Mouse (Mus musculus) olfactory bulb, adult 2 months (tissue): ENCODE data around the gene Fam222a. TPM values are rescaled to one million over a fixed set of nuclear protein-coding genes. Genes with fewer than 3 reads are reported as not detected.

Experiments used
- H3K27ac ChIP-seq: fragments of 200-500 bp; 2 replicates; pipeline ENCODE4 v1.5.1; 2012; ENCODE audit warnings: low read depth, low read length; ENCODE audit not compliant: insufficient read depth
- H3K4me1 ChIP-seq: fragments of 200-500 bp; 2 replicates; pipeline ENCODE4 v1.6.1; 2012; ENCODE audit warnings: low read length; ENCODE audit not compliant: control insufficient read depth, insufficient read depth
- H3K4me3 ChIP-seq: fragments of 200-500 bp; 2 replicates; pipeline ENCODE4 v1.5.1; 2012; ENCODE audit warnings: mild to moderate bottlenecking, low read depth, low read length, moderate library complexity; ENCODE audit not compliant: insufficient read depth
- CTCF ChIP-seq: fragments of 200-500 bp; IDR thresholded peaks from 2 replicates; pipeline ENCODE4 v1.5.1; 2012; ENCODE audit warnings: low read depth, mild to moderate bottlenecking, low read length, moderate library complexity; ENCODE audit not compliant: insufficient read depth
- POLR2A ChIP-seq: fragments of 200-500 bp; IDR thresholded peaks from 2 replicates; pipeline ENCODE4 v1.6.1; 2012; ENCODE audit warnings: mild to moderate bottlenecking, low read depth, low read length, moderate library complexity; ENCODE audit not compliant: insufficient read depth
- WGBS: fragments of 180-500 bp; shearing (Covaris S2); methylation state at CpG from one replicate; pipeline ENCODE4 v1.1.7; 2018; 5-methylcytosine and 5-hydroxymethylcytosine counted together
- polyA plus RNA-seq: library from polyadenylated mRNA; stranded (reverse); fragments of >200 nt; gene quantifications from 2 replicates; pipeline ENCODE4 v1.2.4, GENCODE M21; 2012; ENCODE audit warnings: low replicate concordance; ENCODE audit not compliant: missing spikeins, insufficient read depth, insufficient read length

Fam222a gene
- polyA plus RNA-seq, 1 experiment = not detected

DNA sequence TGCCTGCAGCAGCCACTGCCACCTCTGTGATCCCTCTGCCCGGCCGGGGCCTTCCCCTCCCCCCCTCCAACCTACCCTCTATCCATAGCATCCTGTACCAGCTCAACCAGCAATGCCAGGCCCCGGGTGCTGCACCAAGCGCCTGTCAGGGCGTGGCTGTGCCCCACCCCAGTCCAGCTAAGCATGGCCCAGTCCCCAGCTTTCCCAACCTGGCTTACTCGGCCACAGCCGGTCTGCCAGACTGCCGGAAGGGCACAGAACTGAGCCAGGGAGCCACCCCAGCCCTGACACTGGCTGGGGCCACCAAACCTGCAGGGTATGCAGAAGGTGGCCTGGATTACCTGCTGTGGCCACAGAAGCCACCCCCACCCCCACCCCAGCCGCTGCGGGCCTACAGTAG, 43.4 kb downstream of the Fam222a start:
- WGBS = 95% methylated on average over 10 of the region's 10 CpGs
- H3K4me3 ChIP-seq = no peak overlapping the region
- TF ChIP-seq CTCF = no peak
- TF ChIP-seq POLR2A = no peak
- peaks cover 14% of the 10 kb centered on the region for H3K4me1 ChIP-seq
- no peak overlapping the region for H3K27ac ChIP-seq

DNA sequence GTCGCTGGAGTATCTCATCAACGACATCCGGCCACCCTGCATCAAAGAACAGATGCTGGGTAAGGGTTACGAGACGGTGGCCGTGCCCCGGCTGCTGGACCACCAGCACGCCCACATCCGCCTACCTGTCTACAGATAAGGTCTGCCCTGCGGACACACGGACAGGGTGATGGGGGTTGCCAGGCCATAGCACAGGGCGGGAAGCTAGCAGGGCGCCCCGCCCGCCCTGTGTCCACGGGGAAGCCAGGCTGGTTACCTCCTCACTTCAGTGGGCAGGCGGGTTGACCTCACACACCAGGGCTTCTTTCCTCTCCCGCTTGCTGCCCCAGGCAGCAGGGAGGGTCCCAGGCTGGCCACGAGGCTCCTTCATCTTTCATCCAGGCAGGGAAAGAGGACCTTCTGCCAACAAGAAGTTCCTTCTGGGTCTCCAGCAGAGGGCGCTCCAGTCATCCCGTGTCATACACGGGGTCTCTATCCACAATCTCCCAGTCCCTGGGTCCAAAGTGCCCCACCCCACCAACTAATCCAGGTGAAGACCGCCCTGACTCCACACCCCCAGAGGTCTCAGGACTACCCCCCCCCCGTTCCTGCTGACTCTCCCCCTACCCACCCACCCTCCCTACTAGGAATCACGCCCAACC, 44.3 kb downstream of the Fam222a start:
- H3K4me1 ChIP-seq = peaks cover 14% of the 10 kb centered on the region
- WGBS = 76% methylated on average over 25 of the region's 25 CpGs

DNA sequence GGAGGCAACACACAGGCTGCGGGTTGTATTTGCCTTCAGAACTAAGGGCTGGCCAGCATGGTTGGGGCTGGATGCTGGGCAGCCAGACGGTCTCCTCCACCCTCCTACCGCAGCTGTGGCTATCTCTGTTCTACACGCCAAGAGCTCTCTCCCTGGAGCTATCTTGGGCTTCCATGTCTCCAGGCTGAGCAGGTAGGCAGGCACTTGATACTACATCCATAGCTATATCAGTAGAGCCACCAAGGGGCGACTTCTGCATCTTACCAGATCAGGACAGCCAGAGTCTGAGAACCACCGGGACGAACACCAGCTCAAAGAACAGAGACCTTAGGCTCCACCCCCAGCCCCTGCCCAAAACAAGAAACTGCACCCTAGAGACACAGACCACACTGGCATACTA, 47.0 kb downstream of the Fam222a start:
- WGBS = 66% methylated on average over 7 of the region's 7 CpGs

More for the DNA sequence above, 44.3 kb downstream of the Fam222a start:
- H3K4me3 ChIP-seq = no peak overlapping the region
- TF ChIP-seq CTCF (peak; percentile 37; the same call in 1 of the 2 replicates), POLR2A (no peak)
- H3K27ac ChIP-seq = no peak overlapping the region

DNA sequence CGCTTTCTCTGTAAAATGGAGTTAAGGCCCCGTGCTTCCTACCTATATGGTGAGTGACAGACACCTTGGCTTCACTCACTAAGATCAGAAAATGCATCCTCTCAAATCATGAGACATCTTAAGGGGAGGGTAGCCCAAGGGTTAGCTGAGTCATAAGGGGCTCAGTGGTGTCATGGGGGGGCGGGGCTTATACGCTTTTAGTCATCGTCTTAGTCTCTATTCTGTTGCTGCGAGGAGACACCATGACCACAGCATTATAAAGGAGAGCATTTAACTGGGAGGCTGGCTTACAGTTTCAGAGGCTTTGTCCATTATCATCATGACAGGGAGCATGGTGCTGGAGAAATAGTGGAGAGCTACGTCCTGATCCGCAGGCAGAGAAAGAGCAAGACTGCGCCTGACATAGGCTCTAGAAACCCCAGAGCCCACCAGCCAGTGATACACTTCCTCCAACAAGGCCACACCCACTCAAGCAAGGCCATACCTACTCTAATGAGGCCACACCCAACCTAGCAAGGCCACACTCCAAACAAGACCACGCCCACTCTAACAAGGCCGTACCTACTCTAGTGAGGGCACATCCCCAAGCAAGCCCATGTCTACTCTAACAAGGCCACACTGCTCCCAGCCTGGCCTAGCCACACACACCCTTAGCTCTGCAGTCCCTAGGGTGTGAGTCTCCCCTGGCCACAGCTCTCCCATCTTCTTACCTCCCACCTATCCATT, 48.7 kb downstream of the Fam222a start:
- no peak overlapping the region for H3K27ac ChIP-seq
- H3K4me3 ChIP-seq = no peak overlapping the region
- 87% methylated on average over 11 of the region's 11 CpGs for WGBS
- no peaks in the 10 kb centered on the region for H3K4me1 ChIP-seq
- TF ChIP-seq CTCF = no peak
- no peak for TF ChIP-seq POLR2A

More for the DNA sequence above, 47.0 kb downstream of the Fam222a start:
- no peak overlapping the region for H3K4me3 ChIP-seq
- TF ChIP-seq POLR2A = no peak
- TF ChIP-seq CTCF = no peak
- H3K27ac ChIP-seq = no peak overlapping the region
- no peaks in the 10 kb centered on the region for H3K4me1 ChIP-seq

DNA sequence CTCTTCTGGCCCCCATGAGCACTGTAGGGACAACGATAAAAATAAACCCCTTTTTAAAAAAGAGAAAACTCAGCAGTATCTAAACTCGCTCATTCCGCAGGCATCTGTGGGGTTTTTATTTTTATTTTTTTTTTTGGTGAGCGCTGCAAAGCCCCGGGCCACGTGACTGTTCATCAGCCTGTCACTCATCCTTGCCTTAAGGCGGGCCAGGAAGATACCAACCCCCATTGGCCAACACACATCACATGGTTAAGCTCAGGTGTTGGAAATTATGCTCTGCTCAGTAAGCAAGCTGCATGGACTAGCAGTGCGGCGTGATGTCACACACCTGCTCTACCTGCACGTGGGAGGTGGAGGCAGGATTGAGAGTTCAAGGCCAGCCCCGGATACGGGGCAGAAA, 50.0 kb downstream of the Fam222a start:
- Histone ChIP-seq H3K4me1 (no peaks in the 10 kb centered on the region), H3K27ac (no peak overlapping the region), H3K4me3 (no peak overlapping the region)
- TF ChIP-seq CTCF = no peak
- TF ChIP-seq POLR2A = no peak
- WGBS = 72% methylated on average over 12 of the region's 12 CpGs

DNA sequence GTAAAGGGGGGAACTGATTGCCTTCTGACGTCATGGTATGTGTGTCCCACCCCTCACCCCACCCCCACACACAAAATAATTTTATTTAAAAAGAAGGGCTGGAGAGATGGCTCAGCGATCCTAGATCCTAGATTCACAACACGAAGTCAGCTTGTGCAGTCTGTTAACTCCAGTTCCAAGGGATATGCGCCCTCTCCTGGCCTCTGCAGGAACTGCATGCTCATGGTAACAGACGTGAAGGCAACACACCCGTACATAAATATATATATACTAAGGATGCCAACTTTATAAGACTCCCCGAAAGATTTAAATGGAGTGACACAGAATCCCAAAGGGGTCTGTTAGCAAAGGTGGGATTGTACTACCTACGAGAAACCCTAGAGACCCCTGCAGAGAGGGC, 51.0 kb downstream of the Fam222a start:
- Histone ChIP-seq H3K4me3 (no peak overlapping the region), H3K4me1 (no peaks in the 10 kb centered on the region), H3K27ac (no peak overlapping the region)
- WGBS = 10% methylated on average over 8 of the region's 8 CpGs
- TF ChIP-seq CTCF (no peak), POLR2A (no peak)

DNA sequence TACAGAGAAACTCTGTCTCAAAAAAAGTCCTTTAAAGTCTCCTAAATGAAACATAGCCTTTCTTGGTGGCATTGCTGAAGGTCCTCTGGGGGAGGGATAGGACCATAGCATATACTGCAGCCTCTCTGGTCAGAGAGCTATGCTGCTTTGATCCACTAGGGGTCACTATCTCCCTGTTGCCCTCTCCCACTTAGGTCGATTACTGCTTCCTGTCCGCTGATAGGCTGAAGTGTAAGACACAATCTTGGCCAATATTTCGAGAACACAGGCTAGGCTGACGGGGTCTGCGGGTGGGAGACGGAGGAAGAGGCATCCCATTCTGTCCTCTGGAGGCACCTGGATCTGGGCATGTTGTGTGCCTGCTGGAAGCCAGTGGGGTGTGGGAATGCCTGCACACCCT, 52.5 kb downstream of the Fam222a start:
- Histone ChIP-seq H3K4me3 (no peak overlapping the region), H3K4me1 (no peaks in the 10 kb centered on the region), H3K27ac (no peak overlapping the region)
- 55% methylated on average over 6 of the region's 6 CpGs for WGBS
- TF ChIP-seq CTCF (no peak), POLR2A (no peak)

DNA sequence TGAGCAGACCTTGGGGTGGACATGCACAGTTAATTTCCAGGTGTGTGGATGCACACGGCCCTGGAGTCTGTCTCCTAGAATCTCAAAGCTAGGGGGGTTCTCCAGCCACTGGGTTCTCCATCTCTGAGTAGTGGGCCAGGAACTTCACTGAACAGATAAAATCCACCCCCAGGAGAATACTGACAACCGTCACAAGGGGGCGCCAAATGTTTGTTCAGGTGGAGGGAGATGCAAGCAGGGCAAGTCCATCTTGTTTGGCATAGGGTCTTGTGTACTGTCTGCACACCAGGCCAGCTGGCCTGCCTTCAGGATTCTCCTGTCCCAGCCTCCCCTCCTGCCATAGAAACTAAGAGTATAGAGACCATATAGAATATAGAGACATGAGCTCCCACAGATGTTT, 57.8 kb downstream of the Fam222a start:
- no peak overlapping the region for H3K27ac ChIP-seq
- no peaks in the 10 kb centered on the region for H3K4me1 ChIP-seq
- TF ChIP-seq CTCF (peak; percentile 11; the same call in 1 of the 2 replicates), POLR2A (no peak)
- no peak overlapping the region for H3K4me3 ChIP-seq
- WGBS = 29% methylated on average over 3 of the region's 3 CpGs

DNA sequence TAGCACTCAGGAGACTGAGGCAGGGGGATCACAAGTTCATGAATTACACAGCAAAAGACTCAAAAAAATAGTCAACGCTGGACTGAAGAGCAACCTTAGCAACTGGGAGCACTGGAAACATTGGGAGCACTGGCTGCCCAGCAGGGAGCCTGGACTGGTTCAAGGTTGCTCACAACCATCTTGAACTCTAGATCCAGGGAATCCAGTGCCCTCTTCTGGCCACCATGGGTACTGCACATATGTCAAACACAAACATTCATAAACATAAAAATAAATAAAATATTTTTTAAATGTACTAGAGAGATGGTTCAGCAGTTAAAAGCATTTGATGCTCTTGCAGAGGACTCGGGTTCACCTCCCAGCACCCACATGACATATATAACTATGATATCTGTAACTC, 63.5 kb downstream of the Fam222a start:
- no peak overlapping the region for H3K4me3 ChIP-seq
- 52% methylated on average over 2 of the region's 2 CpGs for WGBS
- TF ChIP-seq POLR2A (no peak), CTCF (no peak)
- H3K27ac ChIP-seq = no peak overlapping the region
- H3K4me1 ChIP-seq = no peaks in the 10 kb centered on the region
